Mouse (Mus musculus): ENCODE measurements at regions not wholly inside any gene's neighbourhood (a gene's known extent, or its start where the extent isn't known, plus 50 kb on each side); places are given as distances from the start of the nearest gene placed in this dataset.

DNA sequence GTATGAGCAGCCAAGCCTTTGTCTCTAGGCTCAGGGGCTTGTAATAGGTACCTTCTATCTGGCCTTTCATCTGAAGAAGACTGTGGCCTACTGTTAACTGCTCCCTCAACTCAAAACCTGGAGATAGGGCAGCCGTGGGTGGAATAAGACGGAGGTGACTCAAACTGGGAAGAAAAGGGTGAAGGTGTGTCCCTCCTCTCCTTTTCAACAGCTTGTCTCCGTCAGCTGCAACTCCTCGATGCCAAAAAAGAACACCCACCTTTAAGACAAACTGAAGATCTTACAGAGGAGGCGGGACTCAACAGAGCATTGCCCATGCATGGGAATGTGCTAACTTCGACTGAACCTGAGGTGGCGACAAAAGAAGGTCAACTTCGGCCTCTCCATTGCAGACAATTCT lies 411.7 kb upstream of the Jarid2 start:
- H3K4me2 ChIP-seq: no peak overlapping the region
- H3K27me3 ChIP-seq (ENCODE audit: control insufficient read depth, insufficient read depth, low read length): no peaks in the 10 kb centered on the region
- no peaks in the 10 kb centered on the region for H3K4me1 ChIP-seq (ENCODE audit: control insufficient read depth, insufficient read depth, low read length)
- no peak overlapping the region for H3K9ac ChIP-seq (ENCODE audit: low read depth, low read length)
- H3K9me3 ChIP-seq (replicated peaks; ENCODE audit: control insufficient read depth, low read length): no peaks in the 10 kb centered on the region
- no peak for ATAC-seq (replicated peaks; ENCODE audit: insufficient number of reproducible peaks, low FRiP score, low TSS enrichment)
- WGBS (ENCODE audit: insufficient replicate concordance): 59% methylated on average over 8 of the region's 8 CpGs
- H3K4me3 ChIP-seq (ENCODE audit: low read depth, low read length): no peak overlapping the region
- no peaks in the 10 kb centered on the region for H3K36me3 ChIP-seq (ENCODE audit: control insufficient read depth, insufficient read depth, low read length)
- no peak overlapping the region for H3K27ac ChIP-seq (ENCODE audit: low read depth, low read length)

DNA sequence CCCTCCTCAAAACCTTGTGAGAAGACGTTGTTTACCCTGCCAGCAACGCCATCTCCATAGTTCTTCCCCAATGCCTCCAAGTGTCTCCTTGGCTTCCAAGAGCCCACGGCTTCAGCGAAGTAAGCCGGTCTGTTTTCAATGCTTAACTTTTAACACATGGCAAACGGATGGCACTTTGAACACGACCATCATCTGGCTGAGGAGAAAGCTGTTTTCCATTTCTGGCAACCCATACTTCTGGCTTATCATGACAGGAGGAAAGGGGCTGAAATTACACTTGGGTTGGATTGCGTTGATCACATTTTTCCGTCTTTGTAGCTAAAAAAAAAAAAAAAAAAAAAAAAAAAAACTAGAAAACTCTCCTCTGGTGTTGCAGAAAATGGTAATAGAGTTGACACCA lies 410.2 kb upstream of the Jarid2 start:
- Histone ChIP-seq H3K9ac (ENCODE audit: low read depth, low read length) (no peak overlapping the region), H3K9me3 (replicated peaks; ENCODE audit: control insufficient read depth, low read length) (no peaks in the 10 kb centered on the region), H3K4me3 (ENCODE audit: low read depth, low read length) (no peak overlapping the region), H3K27me3 (ENCODE audit: control insufficient read depth, insufficient read depth, low read length) (no peaks in the 10 kb centered on the region), H3K4me1 (ENCODE audit: control insufficient read depth, insufficient read depth, low read length) (no peaks in the 10 kb centered on the region), H3K4me2 (no peak overlapping the region), H3K36me3 (ENCODE audit: control insufficient read depth, insufficient read depth, low read length) (no peaks in the 10 kb centered on the region), H3K27ac (ENCODE audit: low read depth, low read length) (no peak overlapping the region)
- 72% methylated on average over 9 of the region's 9 CpGs for WGBS (ENCODE audit: insufficient replicate concordance)
- ATAC-seq (replicated peaks; ENCODE audit: insufficient number of reproducible peaks, low FRiP score, low TSS enrichment): no peak

- H3K4me2 ChIP-seq: no peak overlapping the region
These were observed 409.8 kb upstream of the Jarid2 start for GRCm38 (mm10) chr13:44319511-44319910.

GRCm38 (mm10) chr13:44320311-44320710 lies 409.0 kb upstream of the Jarid2 start:
- H3K4me2 ChIP-seq: no peak overlapping the region
- H3K9ac ChIP-seq (ENCODE audit: low read depth, low read length): no peak overlapping the region
- WGBS (ENCODE audit: insufficient replicate concordance): 80% methylated on average over 4 of the region's 4 CpGs
- no peaks in the 10 kb centered on the region for H3K9me3 ChIP-seq (replicated peaks; ENCODE audit: control insufficient read depth, low read length)
- H3K4me1 ChIP-seq (ENCODE audit: control insufficient read depth, insufficient read depth, low read length): no peaks in the 10 kb centered on the region
- no peaks in the 10 kb centered on the region for H3K27me3 ChIP-seq (ENCODE audit: control insufficient read depth, insufficient read depth, low read length)
- no peak for ATAC-seq (replicated peaks; ENCODE audit: insufficient number of reproducible peaks, low FRiP score, low TSS enrichment)
- H3K36me3 ChIP-seq (ENCODE audit: control insufficient read depth, insufficient read depth, low read length): no peaks in the 10 kb centered on the region
- H3K27ac ChIP-seq (ENCODE audit: low read depth, low read length): no peak overlapping the region
- H3K4me3 ChIP-seq (ENCODE audit: low read depth, low read length): no peak overlapping the region

More at GRCm38 (mm10) chr13:44319511-44319910, 409.8 kb upstream of the Jarid2 start:
- H3K36me3 ChIP-seq (ENCODE audit: control insufficient read depth, insufficient read depth, low read length): no peaks in the 10 kb centered on the region
- H3K4me3 ChIP-seq (ENCODE audit: low read depth, low read length): no peak overlapping the region
- no peaks in the 10 kb centered on the region for H3K9me3 ChIP-seq (replicated peaks; ENCODE audit: control insufficient read depth, low read length)
- H3K27ac ChIP-seq (ENCODE audit: low read depth, low read length): no peak overlapping the region
- WGBS (ENCODE audit: insufficient replicate concordance): 83% methylated on average over 9 of the region's 9 CpGs
- no peak overlapping the region for H3K9ac ChIP-seq (ENCODE audit: low read depth, low read length)
- no peaks in the 10 kb centered on the region for H3K27me3 ChIP-seq (ENCODE audit: control insufficient read depth, insufficient read depth, low read length)
- H3K4me1 ChIP-seq (ENCODE audit: control insufficient read depth, insufficient read depth, low read length): no peaks in the 10 kb centered on the region
- ATAC-seq (replicated peaks; ENCODE audit: insufficient number of reproducible peaks, low FRiP score, low TSS enrichment): no peak

DNA sequence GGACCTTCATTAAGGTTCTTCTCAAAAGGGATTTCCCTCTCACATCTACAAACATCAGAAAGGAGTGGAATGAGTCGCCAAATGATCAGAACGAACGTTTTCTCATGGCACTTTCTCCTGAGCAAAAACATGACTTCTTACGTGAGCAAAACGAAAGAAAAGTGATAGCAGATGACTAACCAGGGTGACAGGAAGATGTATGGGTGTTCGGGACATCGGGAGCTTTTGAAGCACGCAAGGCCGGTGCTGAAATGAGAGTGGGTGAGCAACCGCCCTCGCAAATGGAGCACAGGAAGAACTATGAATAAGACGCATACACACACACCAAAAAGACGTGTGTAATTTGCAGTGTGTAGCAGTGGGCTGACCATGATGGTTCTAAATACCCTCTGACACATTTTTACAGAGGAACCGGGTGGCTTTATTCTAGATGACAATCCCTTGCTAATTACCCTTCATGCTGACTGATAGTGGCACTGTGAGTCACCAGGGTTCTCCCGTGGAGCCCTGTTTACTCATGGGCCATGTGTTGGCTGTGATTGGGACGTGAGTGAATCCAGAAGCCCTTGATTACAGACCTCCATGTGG lies 408.2 kb upstream of the Jarid2 start:
- WGBS (ENCODE audit: insufficient replicate concordance): 43% methylated on average over 16 of the region's 16 CpGs
- no peak for ATAC-seq (replicated peaks; ENCODE audit: insufficient number of reproducible peaks, low FRiP score, low TSS enrichment)
- Histone ChIP-seq H3K27me3 (ENCODE audit: control insufficient read depth, insufficient read depth, low read length) (no peaks in the 10 kb centered on the region), H3K4me3 (ENCODE audit: low read depth, low read length) (no peak overlapping the region), H3K4me1 (ENCODE audit: control insufficient read depth, insufficient read depth, low read length) (no peaks in the 10 kb centered on the region), H3K9ac (ENCODE audit: low read depth, low read length) (no peak overlapping the region), H3K27ac (ENCODE audit: low read depth, low read length) (no peak overlapping the region; the same call in 1 of the 2 replicates), H3K4me2 (no peak overlapping the region), H3K36me3 (ENCODE audit: control insufficient read depth, insufficient read depth, low read length) (no peaks in the 10 kb centered on the region), H3K9me3 (replicated peaks; ENCODE audit: control insufficient read depth, low read length) (no peaks in the 10 kb centered on the region)

GRCm38 (mm10) chr13:44328416-44328815 lies 400.9 kb upstream of the Jarid2 start:
- ATAC-seq (replicated peaks; ENCODE audit: insufficient number of reproducible peaks, low FRiP score, low TSS enrichment): no peak
- Histone ChIP-seq H3K4me3 (ENCODE audit: low read depth, low read length) (no peak overlapping the region), H3K9me3 (replicated peaks; ENCODE audit: control insufficient read depth, low read length) (no peaks in the 10 kb centered on the region), H3K27ac (ENCODE audit: low read depth, low read length) (no peak overlapping the region), H3K4me2 (no peak overlapping the region), H3K36me3 (ENCODE audit: control insufficient read depth, insufficient read depth, low read length) (no peaks in the 10 kb centered on the region), H3K27me3 (ENCODE audit: control insufficient read depth, insufficient read depth, low read length) (no peaks in the 10 kb centered on the region), H3K4me1 (ENCODE audit: control insufficient read depth, insufficient read depth, low read length) (peaks cover 4% of the 10 kb centered on the region; the same call in 1 of the 2 replicates), H3K9ac (ENCODE audit: low read depth, low read length) (no peak overlapping the region)
- 84% methylated on average over 8 of the region's 8 CpGs for WGBS (ENCODE audit: insufficient replicate concordance)

DNA sequence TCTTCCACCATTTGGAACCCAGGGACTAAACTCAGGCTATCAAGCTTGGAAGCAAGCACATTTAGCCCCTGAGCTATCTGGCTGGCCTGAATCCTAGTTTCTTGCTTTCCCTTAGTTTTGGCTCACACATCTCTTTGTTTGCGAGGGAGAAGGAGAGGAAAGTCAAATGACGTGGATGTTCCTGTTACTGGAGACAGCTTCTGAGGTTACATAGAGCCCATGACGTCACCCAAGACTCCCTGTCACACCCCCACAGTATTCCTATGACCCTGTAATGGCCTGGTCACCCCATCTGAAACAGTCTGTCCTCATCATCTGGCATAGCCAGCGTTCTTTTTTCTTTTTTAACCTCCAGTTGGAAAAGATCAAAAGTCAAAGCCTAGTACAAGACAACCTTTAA lies 400.1 kb upstream of the Jarid2 start:
- ATAC-seq (replicated peaks; ENCODE audit: insufficient number of reproducible peaks, low FRiP score, low TSS enrichment): no peak
- Histone ChIP-seq H3K4me2 (no peak overlapping the region), H3K4me3 (ENCODE audit: low read depth, low read length) (no peak overlapping the region), H3K4me1 (ENCODE audit: control insufficient read depth, insufficient read depth, low read length) (peaks cover 4% of the 10 kb centered on the region; the same call in 1 of the 2 replicates), H3K27me3 (ENCODE audit: control insufficient read depth, insufficient read depth, low read length) (no peaks in the 10 kb centered on the region), H3K9me3 (replicated peaks; ENCODE audit: control insufficient read depth, low read length) (no peaks in the 10 kb centered on the region), H3K27ac (ENCODE audit: low read depth, low read length) (no peak overlapping the region), H3K36me3 (ENCODE audit: control insufficient read depth, insufficient read depth, low read length) (no peaks in the 10 kb centered on the region), H3K9ac (ENCODE audit: low read depth, low read length) (no peak overlapping the region)
- 67% methylated on average over 4 of the region's 4 CpGs for WGBS (ENCODE audit: insufficient replicate concordance)

GRCm38 (mm10) chr13:44329701-44330100 lies 399.6 kb upstream of the Jarid2 start:
- 59% methylated on average over 10 of the region's 10 CpGs for WGBS (ENCODE audit: insufficient replicate concordance)
- no peak for ATAC-seq (replicated peaks; ENCODE audit: insufficient number of reproducible peaks, low FRiP score, low TSS enrichment)
- Histone ChIP-seq H3K4me2 (no peak overlapping the region), H3K9me3 (replicated peaks; ENCODE audit: control insufficient read depth, low read length) (no peaks in the 10 kb centered on the region), H3K36me3 (ENCODE audit: control insufficient read depth, insufficient read depth, low read length) (no peaks in the 10 kb centered on the region), H3K4me1 (ENCODE audit: control insufficient read depth, insufficient read depth, low read length) (peaks cover 4% of the 10 kb centered on the region; the same call in 1 of the 2 replicates), H3K27ac (ENCODE audit: low read depth, low read length) (no peak overlapping the region), H3K9ac (ENCODE audit: low read depth, low read length) (no peak overlapping the region), H3K4me3 (ENCODE audit: low read depth, low read length) (no peak overlapping the region), H3K27me3 (ENCODE audit: control insufficient read depth, insufficient read depth, low read length) (no peaks in the 10 kb centered on the region)

- H3K27me3 ChIP-seq (ENCODE audit: control insufficient read depth, insufficient read depth, low read length): no peaks in the 10 kb centered on the region
- no peak overlapping the region for H3K4me2 ChIP-seq
- no peak for ATAC-seq (replicated peaks; ENCODE audit: insufficient number of reproducible peaks, low FRiP score, low TSS enrichment)
- H3K4me1 ChIP-seq (ENCODE audit: control insufficient read depth, insufficient read depth, low read length): peaks cover 4% of the 10 kb centered on the region; the same call in 1 of the 2 replicates
- no peak overlapping the region for H3K27ac ChIP-seq (ENCODE audit: low read depth, low read length)
- H3K9ac ChIP-seq (ENCODE audit: low read depth, low read length): no peak overlapping the region
- WGBS (ENCODE audit: insufficient replicate concordance): 64% methylated on average over 11 of the region's 11 CpGs
- peaks cover 4% of the 10 kb centered on the region for H3K9me3 ChIP-seq (replicated peaks; ENCODE audit: control insufficient read depth, low read length)
- no peaks in the 10 kb centered on the region for H3K36me3 ChIP-seq (ENCODE audit: control insufficient read depth, insufficient read depth, low read length)
- no peak overlapping the region for H3K4me3 ChIP-seq (ENCODE audit: low read depth, low read length)
These were observed 396.5 kb upstream of the Jarid2 start for GRCm38 (mm10) chr13:44332716-44333240.
